Mouse (Mus musculus): ENCODE results near the gene Lypd4.

- no peak for TF ChIP-seq CTCF (IDR thresholded peaks at IDR 0.05; ENCODE audit: low read depth, low read length)
- TF ChIP-seq GATA1 (IDR thresholded peaks at IDR 0.05; ENCODE audit: borderline replicate concordance, low read length): no peak
- no peak for TF ChIP-seq TAL1 (conservative IDR thresholded peaks at IDR 0.05; ENCODE audit: low read depth, low read length)
- TF ChIP-seq POLR2AphosphoS5 (IDR thresholded peaks at IDR 0.05; ENCODE audit: insufficient replicate concordance, low read depth, low read length): no peak
These were observed 49.1 kb upstream of the Lypd4 start for GRCm38 (mm10) chr7:24918763-24919323.

Measured in G1E (cell line).